Mouse (Mus musculus): Measurements from ENCODE around the gene Fam192a. TPM values are rescaled to one million over a fixed set of nuclear protein-coding genes. Genes with fewer than 3 reads are reported as not detected.

Fam192a gene
- polyA plus RNA-seq, 1 experiment from 2014 or later, result 75.2 TPM

DNA sequence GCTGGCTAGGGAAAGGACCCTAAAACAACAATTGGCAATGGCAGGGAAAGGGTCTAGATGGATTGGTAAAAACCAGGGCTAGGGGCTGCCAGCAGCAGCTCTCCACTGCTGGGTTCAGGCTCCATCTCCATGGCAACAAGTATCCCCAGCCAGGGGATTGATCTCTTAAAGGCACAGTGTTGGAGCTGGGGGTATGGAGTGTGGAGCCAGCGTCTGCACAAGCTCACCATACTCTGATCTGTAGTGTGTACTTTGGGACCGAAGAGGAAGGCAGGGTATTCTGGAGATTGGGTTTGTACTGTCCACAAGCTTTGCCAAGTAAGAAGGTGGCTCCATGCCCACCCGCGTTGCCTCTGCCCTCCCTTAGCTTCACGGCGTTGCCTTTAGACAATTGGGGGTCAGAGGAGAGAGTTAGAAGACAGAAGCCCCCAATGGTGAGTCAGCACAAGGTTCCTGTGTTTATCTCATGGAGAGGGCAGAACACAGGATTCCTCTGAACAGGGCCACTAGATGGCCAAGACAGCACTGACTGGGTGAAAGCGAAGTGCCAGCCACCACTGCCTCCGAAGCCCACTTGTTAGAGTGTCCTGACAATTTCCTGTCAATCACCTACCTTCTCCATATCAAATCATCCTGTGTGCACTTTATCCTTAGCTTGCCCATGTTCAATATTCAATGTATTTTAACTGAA is 34.5 kb downstream of the Fam192a start:
- peak overlapping the region; percentile 36 for H3K4me2 ChIP-seq
- no peak overlapping the region for H3K9ac ChIP-seq
- 31% methylated on average over 8 of the region's 8 CpGs for WGBS
- peaks cover 37% of the 10 kb centered on the region for H3K4me1 ChIP-seq
- H3K36me3 ChIP-seq (replicated peaks), result no peaks in the 10 kb centered on the region
- H3K27ac ChIP-seq, result peak overlapping the region; percentile 90
- peak; percentile 95 for ATAC-seq (replicated peaks)
- no peaks in the 10 kb centered on the region for H3K9me3 ChIP-seq
- no peak overlapping the region for H3K4me3 ChIP-seq
- H3K27me3 ChIP-seq (replicated peaks), result no peaks in the 10 kb centered on the region

DNA sequence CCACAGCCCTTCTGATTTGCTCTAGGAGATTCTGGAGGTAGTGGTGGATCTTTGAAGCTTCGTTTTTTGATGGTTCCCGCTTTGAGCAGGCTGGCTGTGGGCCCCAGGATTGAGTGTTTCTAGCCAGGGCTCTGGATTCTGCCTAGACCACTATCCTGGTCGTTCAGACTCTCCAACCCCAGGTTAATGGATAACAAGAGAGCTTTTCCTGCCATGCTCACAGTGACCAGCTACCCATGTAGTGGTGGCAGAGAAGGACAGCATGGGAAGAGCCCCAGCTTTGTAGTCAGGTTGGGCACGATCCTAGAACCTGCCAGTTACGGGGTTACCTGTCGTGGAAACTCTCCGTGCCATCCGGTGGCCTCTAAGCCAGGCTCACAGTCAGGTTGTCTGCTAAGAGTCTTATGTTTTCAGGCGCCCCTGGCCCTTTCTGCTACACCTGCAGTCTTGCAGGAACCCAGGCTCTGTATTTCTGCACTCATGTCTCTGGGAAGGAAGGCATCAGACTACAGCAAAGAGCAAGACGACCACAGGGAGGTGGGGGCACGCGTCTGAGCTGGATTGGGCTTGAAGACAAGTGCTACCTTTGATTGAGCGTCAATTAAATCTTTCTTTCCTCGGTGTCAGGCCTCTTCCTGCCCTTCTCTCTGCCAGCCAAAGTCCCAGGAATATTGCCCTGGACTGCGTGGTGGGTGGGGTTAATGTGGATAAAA is 35.2 kb downstream of the Fam192a start:
- ATAC-seq (replicated peaks), result peak; percentile 68
- no peaks in the 10 kb centered on the region for H3K36me3 ChIP-seq (replicated peaks)
- H3K4me1 ChIP-seq, result peaks cover 38% of the 10 kb centered on the region
- no peaks in the 10 kb centered on the region for H3K9me3 ChIP-seq
- no peak overlapping the region; the same call in 1 of the 2 replicates for H3K9ac ChIP-seq
- peak overlapping the region; percentile 36 for H3K4me2 ChIP-seq
- no peaks in the 10 kb centered on the region for H3K27me3 ChIP-seq (replicated peaks)
- WGBS, result 36% methylated on average over 15 of the region's 15 CpGs
- H3K4me3 ChIP-seq, result no peak overlapping the region
- peak overlapping the region; percentile 90 for H3K27ac ChIP-seq

DNA sequence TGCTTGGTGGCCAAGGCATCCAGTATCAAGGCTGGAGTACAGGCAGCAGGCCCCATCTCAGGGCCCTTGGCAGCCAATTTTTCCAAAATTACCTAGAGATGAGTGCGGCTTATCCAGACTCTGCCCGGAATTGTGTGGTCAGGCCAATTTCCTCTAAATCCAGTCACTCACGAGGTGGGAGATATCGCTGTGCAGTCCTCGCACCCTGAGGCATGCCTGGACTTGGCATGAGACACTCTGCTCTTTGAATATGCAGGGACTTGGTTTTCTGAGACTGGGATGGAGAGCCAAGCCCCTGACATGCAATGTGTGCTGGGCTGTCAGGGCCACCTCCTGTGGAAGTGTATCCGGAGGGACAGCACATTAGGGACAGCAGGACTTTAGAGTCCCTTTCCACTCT is 35.8 kb downstream of the Fam192a start:
- Histone ChIP-seq H3K27ac (peak overlapping the region; percentile 90), H3K9me3 (no peaks in the 10 kb centered on the region), H3K4me1 (peaks cover 44% of the 10 kb centered on the region), H3K9ac (no peak overlapping the region), H3K27me3 (replicated peaks) (no peaks in the 10 kb centered on the region), H3K36me3 (replicated peaks) (no peaks in the 10 kb centered on the region), H3K4me2 (no peak overlapping the region), H3K4me3 (no peak overlapping the region)
- ATAC-seq (replicated peaks), result no peak
- 55% methylated on average over 6 of the region's 6 CpGs for WGBS

DNA sequence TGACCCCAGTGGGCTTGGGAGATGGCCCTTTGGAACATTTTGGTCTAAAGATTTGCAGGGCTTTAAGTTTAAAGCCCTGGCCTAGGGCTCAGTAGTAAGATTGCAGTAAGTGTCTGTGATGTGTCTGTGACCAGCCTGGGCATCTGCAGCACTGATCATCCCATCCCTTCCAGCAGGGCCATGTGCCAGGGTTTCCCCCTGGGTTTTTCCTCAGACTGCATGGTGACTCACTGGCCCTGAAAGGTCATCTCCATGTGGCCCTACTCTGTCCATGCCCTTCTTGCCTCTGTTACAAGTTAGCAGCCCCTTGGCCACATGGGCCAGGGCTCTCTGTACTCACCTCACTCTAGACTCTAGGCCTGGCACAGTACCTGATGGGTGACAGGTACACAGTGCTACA is 37.4 kb downstream of the Fam192a start:
- no peak for ATAC-seq (replicated peaks)
- H3K27me3 ChIP-seq (replicated peaks), result no peaks in the 10 kb centered on the region
- H3K4me1 ChIP-seq, result peaks cover 40% of the 10 kb centered on the region
- no peaks in the 10 kb centered on the region for H3K9me3 ChIP-seq
- H3K4me2 ChIP-seq, result no peak overlapping the region
- H3K4me3 ChIP-seq, result no peak overlapping the region
- H3K27ac ChIP-seq, result no peak overlapping the region
- no peaks in the 10 kb centered on the region for H3K36me3 ChIP-seq (replicated peaks)
- no peak overlapping the region for H3K9ac ChIP-seq

DNA sequence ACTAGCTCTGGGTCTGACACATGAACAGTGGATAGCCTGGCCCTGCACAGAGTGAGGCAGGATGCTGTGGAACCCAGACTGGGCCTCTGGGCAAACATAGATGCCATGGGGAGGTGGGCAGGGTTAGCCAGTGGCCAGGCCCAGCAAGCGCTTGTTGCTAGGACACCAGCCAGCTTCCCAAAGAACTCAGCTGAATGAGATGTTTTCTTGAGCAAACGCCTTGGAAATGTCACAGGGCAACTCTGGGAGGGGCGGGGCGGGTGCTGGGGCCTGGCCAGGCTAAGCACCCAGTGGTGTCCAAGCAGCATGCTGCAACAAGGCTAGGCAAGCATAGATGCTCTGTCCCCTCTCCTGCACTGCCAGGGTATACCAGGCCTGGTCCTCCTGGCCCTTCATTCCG is 40.5 kb downstream of the Fam192a start:
- Histone ChIP-seq H3K9ac (no peak overlapping the region), H3K27ac (no peak overlapping the region), H3K4me1 (peaks cover 19% of the 10 kb centered on the region), H3K9me3 (no peaks in the 10 kb centered on the region), H3K27me3 (replicated peaks) (no peaks in the 10 kb centered on the region), H3K4me2 (no peak overlapping the region), H3K36me3 (replicated peaks) (no peaks in the 10 kb centered on the region), H3K4me3 (no peak overlapping the region)
- 23% methylated on average over 5 of the region's 5 CpGs for WGBS
- peak; percentile 69 for ATAC-seq (replicated peaks)

DNA sequence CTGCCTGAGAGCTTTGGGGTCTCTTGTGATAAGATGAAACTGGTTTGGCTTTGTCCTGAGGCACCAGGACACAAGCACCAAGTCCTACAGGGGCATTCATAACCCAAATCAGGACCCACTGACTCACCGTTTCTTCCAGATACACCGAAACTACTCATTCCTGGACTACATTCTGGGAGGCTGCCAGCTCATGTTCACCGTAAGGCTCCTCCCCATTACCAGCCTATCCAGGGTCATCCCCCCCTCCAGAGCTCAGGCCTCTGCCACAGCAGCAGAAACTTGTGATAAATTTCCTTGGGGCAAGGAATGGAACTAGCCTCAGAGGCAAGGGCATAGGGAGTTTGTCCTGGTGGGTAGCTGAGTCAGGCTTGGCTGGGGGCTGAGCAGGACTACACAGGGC is 44.5 kb downstream of the Fam192a start:
- Histone ChIP-seq H3K4me1 (peaks cover 8% of the 10 kb centered on the region), H3K27ac (no peak overlapping the region), H3K36me3 (replicated peaks) (no peaks in the 10 kb centered on the region), H3K9ac (no peak overlapping the region), H3K27me3 (replicated peaks) (no peaks in the 10 kb centered on the region), H3K4me2 (no peak overlapping the region), H3K4me3 (no peak overlapping the region), H3K9me3 (no peaks in the 10 kb centered on the region)
- no peak for ATAC-seq (replicated peaks)
- 76% methylated on average over 3 of the region's 3 CpGs for WGBS

DNA sequence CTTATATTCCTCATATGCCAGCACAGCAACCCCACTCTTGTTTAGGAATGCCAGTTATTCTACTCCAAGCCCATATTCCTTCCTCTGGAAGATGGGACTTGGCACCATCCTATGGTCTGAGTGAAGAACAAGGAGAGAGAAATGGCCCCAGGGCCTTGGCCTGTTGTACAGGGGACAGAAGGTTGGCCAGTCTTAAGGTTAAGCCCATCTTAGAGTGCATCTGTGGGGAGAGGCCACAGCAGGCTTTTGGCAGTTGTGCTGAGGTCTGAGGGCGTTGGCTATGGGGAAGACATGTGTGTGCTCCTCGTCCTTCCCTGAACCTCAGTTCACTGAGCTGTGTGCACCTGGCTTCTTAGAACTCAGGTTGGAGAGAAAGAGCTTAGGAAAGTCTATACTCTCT is 49.1 kb downstream of the Fam192a start:
- peak overlapping the region; percentile 76; the same call in 1 of the 2 replicates for H3K27ac ChIP-seq
- 71% methylated on average over 2 of the region's 2 CpGs for WGBS
- ATAC-seq (replicated peaks), result no peak

DNA sequence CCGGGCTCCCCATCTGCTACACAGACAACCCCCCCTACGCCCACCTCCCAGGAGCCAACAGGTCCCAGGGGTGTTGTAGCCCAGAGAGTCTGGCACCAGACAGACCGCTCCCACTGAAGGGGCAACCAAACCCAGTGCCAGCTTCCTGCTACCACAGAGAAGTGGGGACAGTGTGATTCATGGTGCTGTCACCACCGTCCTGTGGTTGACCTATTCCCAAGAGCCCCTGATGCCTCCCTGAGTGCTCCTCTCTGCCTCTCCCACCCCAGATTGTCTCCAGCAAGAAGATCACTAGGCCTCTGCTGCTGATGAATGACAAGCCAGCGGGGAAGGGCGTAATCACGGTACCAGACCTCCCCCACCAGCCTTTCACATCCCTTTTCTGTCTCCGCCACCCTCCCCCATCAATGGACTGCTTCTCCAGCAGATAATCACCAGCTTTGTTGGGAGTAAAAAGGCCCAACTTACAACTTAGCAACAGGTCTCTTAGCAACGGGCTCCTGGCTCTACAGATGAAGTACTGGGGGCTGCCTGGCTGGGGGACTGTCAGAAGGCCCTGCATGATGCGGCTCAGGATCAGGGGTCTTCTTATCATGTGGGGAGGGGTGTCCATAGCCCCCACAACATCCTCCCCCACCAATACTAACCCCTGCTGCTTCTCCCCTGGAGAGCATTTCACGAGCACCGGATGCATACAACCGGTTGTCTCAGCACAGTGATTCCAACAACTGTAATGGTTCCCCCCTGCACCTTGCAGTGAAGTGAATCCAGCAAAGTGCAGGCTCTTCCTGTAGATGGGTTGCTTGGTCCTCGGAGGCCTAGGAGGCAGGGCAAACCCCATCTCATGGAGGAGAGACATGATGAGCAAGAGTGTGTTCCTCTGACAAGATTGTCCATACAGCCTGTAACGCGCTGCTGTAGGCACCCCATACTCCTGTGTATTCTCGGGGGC is 50.0 kb downstream of the Fam192a start:
- Histone ChIP-seq H3K27me3 (replicated peaks) (no peaks in the 10 kb centered on the region), H3K36me3 (replicated peaks) (no peaks in the 10 kb centered on the region), H3K9ac (no peak overlapping the region), H3K9me3 (no peaks in the 10 kb centered on the region), H3K4me1 (peaks cover 17% of the 10 kb centered on the region), H3K27ac (peak overlapping the region; percentile 76), H3K4me2 (no peak overlapping the region), H3K4me3 (no peak overlapping the region)
- ATAC-seq (replicated peaks), result peak; percentile 89
- WGBS, result 26% methylated on average over 17 of the region's 17 CpGs

More for the DNA sequence above, 49.1 kb downstream of the Fam192a start:
- Histone ChIP-seq H3K9ac (no peak overlapping the region), H3K9me3 (no peaks in the 10 kb centered on the region), H3K4me2 (no peak overlapping the region), H3K4me1 (peaks cover 17% of the 10 kb centered on the region), H3K27me3 (replicated peaks) (no peaks in the 10 kb centered on the region), H3K4me3 (no peak overlapping the region), H3K36me3 (replicated peaks) (no peaks in the 10 kb centered on the region)

DNA sequence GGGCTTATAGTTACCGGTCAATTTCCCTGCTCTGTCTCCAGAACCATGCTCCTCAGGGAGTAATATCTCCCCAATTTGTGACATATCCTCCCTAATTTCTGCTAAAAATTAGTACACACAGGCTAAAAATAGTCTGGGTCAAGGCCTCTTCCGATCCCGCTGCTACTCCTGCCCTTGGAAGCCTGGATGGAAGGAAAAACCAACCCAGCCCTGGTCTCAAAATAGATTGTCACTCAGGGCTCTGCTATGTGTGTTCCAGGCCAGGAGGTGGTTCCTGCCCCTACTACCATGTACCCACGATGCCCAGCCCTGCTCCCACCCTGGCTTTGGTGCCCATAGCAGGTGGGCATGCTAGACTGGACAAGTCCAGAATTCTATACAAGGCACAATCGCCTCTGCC is 51.8 kb downstream of the Fam192a start:
- Histone ChIP-seq H3K9me3 (no peaks in the 10 kb centered on the region), H3K9ac (no peak overlapping the region)

DNA sequence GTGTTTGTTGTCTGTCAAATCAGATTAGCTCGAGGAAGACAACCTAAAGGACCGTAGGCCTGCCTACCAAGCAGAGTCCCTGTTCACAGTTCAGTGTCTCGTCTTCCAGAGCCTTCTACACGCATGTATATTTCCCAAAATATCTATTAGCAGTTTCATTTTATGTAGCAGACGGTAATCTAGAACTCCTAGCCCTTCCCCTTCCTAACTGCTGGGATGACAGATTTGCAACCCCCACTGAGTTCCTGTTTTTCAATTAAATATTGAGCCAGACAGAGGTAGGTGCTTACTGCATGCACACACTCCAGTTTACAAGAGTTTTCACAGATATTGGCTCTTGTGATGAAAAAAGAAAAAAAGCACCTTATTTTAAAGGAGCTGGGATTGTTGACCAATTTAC is 52.3 kb downstream of the Fam192a start:
- H3K36me3 ChIP-seq (replicated peaks), result no peaks in the 10 kb centered on the region
- H3K4me1 ChIP-seq, result peaks cover 24% of the 10 kb centered on the region
- no peak overlapping the region for H3K4me3 ChIP-seq
- no peak overlapping the region for H3K9ac ChIP-seq
- no peak overlapping the region for H3K4me2 ChIP-seq
- 33% methylated on average over 5 of the region's 5 CpGs for WGBS
- no peaks in the 10 kb centered on the region for H3K9me3 ChIP-seq
- no peaks in the 10 kb centered on the region for H3K27me3 ChIP-seq (replicated peaks)
- no peak overlapping the region for H3K27ac ChIP-seq
- ATAC-seq (replicated peaks), result no peak

More for the DNA sequence above, 51.8 kb downstream of the Fam192a start:
- Histone ChIP-seq H3K27ac (no peak overlapping the region), H3K4me2 (no peak overlapping the region), H3K36me3 (replicated peaks) (no peaks in the 10 kb centered on the region), H3K27me3 (replicated peaks) (no peaks in the 10 kb centered on the region), H3K4me1 (peaks cover 24% of the 10 kb centered on the region), H3K4me3 (no peak overlapping the region)
- WGBS, result 81% methylated on average over 5 of the region's 5 CpGs
- no peak for ATAC-seq (replicated peaks)

DNA sequence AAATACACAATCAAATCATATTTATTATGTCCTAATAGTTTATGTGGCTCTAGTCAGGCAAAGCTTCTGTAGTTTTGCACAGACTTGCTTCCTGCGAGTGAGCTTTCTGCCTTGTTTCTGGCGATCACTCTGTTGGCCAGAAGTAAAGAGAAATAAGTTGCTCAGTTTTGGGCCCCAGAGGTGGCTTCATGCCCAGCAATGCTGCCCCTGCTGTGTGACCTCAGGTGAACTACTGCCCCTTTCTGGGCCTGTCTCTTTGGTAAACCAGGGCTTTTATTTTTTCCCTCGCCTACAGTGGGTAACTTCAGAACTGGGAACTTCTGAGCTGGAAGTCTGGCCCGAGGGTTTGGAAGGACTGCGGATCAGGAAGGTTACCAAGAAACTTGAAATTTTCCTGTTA is 52.8 kb downstream of the Fam192a start:
- Histone ChIP-seq H3K27me3 (replicated peaks) (no peaks in the 10 kb centered on the region), H3K4me1 (peaks cover 24% of the 10 kb centered on the region), H3K4me3 (no peak overlapping the region), H3K36me3 (replicated peaks) (no peaks in the 10 kb centered on the region), H3K9me3 (no peaks in the 10 kb centered on the region), H3K4me2 (no peak overlapping the region), H3K27ac (no peak overlapping the region), H3K9ac (no peak overlapping the region)
- ATAC-seq (replicated peaks), result no peak
- WGBS, result 55% methylated on average over 5 of the region's 5 CpGs

DNA sequence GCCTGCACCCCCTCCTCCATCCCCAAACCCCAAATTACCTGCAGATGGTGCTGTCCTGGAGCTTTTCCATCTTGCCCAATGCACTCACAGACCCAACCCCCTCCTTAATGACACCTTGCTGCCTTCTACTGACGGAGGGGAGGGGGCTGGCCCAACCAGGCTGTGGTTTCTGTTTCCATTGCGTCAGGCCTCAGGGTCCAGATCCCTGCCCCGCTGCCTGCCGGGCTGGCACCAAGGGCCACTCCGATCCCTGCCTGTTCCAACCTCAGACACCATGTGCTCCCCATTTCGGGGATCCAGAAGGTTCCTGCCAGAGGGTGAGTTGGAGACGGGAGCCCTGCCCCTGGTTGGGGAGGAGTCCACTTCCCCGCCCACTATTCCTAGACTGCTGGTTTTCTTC is 57.8 kb downstream of the Fam192a start:
- Histone ChIP-seq H3K4me3 (no peak overlapping the region), H3K4me2 (no peak overlapping the region), H3K27ac (no peak overlapping the region), H3K36me3 (replicated peaks) (no peaks in the 10 kb centered on the region), H3K27me3 (replicated peaks) (no peaks in the 10 kb centered on the region), H3K9me3 (no peaks in the 10 kb centered on the region), H3K9ac (no peak overlapping the region), H3K4me1 (peaks cover 9% of the 10 kb centered on the region; the same call in 1 of the 2 replicates)
- 83% methylated on average over 8 of the region's 8 CpGs for WGBS
- ATAC-seq (replicated peaks), result no peak
